Mouse (Mus musculus) G1E (cell line): ENCODE data around the gene Mrpl41. TPM values are rescaled to one million over a fixed set of nuclear protein-coding genes. Genes with fewer than 3 reads are reported as not detected.
"Not testable (repeated sequence)": the region's sequence is repeated elsewhere in the genome, so short reads cannot be mapped to it uniquely, and the experiment has no call there.

Experiments
- ATAC-seq: 2 replicates; pipeline ENCODE4 v1.8.0; 2016; ENCODE audit warnings: mild to moderate bottlenecking; ENCODE audit not compliant: insufficient number of reproducible peaks, poor library complexity, low FRiP score, severe bottlenecking; ENCODE audit errors: extremely low read depth
- DNase-seq: peaks from one replicate; pipeline ENCODE4 v3.0.0; 2012; ENCODE audit warnings: low spot score
- H3K27me3 ChIP-seq: 2 replicates; pipeline ENCODE4 v1.6.1; 2012; ENCODE audit warnings: mild to moderate bottlenecking, low read length, inconsistent platforms; ENCODE audit not compliant: insufficient read depth
- H3K36me3 ChIP-seq: replicated peaks from 2 replicates; pipeline ENCODE3; 2012; ENCODE audit warnings: mild to moderate bottlenecking, inconsistent platforms
- H3K4me1 ChIP-seq: 2 replicates; pipeline ENCODE4 v1.6.1; 2012; ENCODE audit warnings: low read depth, low read length, inconsistent platforms, mixed read lengths; ENCODE audit not compliant: insufficient read depth
- H3K4me3 ChIP-seq: 2 replicates; pipeline ENCODE4 v1.5.1; 2012; ENCODE audit warnings: low read depth, mild to moderate bottlenecking, inconsistent platforms, low read length, moderate library complexity, mixed read lengths
- H3K9me3 ChIP-seq: replicated peaks from 2 replicates; pipeline ENCODE4 v1.6.1; 2012; ENCODE audit warnings: inconsistent platforms
- CTCF ChIP-seq: IDR thresholded peaks from 2 replicates; pipeline ENCODE4 v1.5.1; 2012; ENCODE audit warnings: low read depth, low read length, inconsistent platforms, mixed read lengths
- GATA1 ChIP-seq: IDR thresholded peaks from 2 replicates; pipeline ENCODE4 v1.6.1; 2012; ENCODE audit warnings: borderline replicate concordance, low read length, inconsistent platforms, mixed read lengths
- GATA2 ChIP-seq: IDR thresholded peaks from 2 replicates; pipeline ENCODE4 v1.6.1; 2012; ENCODE audit warnings: low read depth, low read length, inconsistent platforms, borderline replicate concordance
- POLR2AphosphoS5 ChIP-seq: IDR thresholded peaks from 2 replicates; pipeline ENCODE4 v1.6.1; 2012; ENCODE audit warnings: low read depth, low read length, inconsistent platforms; ENCODE audit not compliant: insufficient replicate concordance
- TAL1 ChIP-seq: conservative IDR thresholded peaks from 2 replicates; pipeline ENCODE4 v1.6.1; 2012; ENCODE audit warnings: low read depth, low read length, inconsistent platforms, mixed read lengths
- polyA plus RNA-seq: library from polyadenylated mRNA; stranded (reverse); fragments of >175 nt; gene quantifications from 2 replicates; pipeline ENCODE4 v1.2.3, GENCODE M21; 2012
- total RNA-seq, 2 experiments: library from RNA; stranded (forward) in 1 of 2; stranded (reverse) in 1 of 2; fragments of 200-1000 nt in 1 of 2; fragments of >200 nt in 1 of 2; fragmentation: Nextera tagmentation in 1 of 2; gene quantifications; 2 replicates each; pipeline ENCODE4 v1.2.3; 2014 to 2017

Gene Mrpl41
- total and polyA plus RNA-seq, 3 experiments, result 41.6 to 128 (median 55.2) TPM

DNA sequence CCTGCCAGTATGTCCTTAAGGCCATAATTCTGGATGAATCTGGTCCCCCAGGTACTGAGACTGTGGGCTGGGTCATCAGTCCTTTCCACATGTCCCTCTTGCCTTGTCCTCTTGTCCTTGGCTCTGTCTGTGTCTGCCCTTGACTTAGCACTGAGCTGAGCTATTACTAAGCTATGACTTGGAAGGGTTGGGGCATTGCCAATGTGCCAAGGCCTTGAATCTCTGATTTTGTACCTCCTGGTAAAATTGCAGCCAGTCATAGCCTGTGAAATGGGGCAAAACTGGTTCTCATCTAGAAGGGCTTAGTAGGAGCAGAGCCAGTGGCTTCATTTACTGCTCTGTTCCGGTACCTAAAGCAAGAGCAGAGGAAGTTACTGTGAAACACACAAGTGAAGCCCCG is 21.6 kb upstream of the Mrpl41 start:
- Histone ChIP-seq H3K9me3 (no peaks in the 10 kb centered on the region), H3K4me3 (no peak overlapping the region), H3K36me3 (peaks cover 58% of the 10 kb centered on the region), H3K27me3 (no peaks in the 10 kb centered on the region), H3K4me1 (no peaks in the 10 kb centered on the region)
- no peak for TF ChIP-seq POLR2AphosphoS5
- TF ChIP-seq TAL1, result no peak
- no peak for TF ChIP-seq CTCF
- TF ChIP-seq GATA2, result no peak
- TF ChIP-seq GATA1, result no peak
- ATAC-seq (no peak), DNase-seq (no peak)

DNA sequence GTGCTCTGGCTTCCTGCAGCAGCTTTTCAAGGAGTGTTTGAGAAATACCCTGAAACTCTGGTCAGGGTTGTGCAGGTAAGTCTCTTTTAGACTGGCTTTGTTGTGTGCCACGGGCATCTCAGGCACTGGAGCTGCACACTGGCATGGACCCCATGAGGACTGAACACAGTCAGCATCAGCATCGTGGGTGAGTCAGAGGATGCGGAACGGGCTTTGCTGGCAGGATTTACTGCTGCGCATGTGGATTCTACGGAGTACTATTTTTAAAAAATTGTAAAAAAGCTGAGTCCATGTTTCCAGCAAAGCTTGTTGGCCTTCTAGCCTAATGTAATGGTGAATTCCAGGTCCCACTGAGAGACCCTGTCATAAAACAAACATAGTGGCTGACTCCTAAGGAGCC is 20.4 kb upstream of the Mrpl41 start:
- DNase-seq (no peak), ATAC-seq (no peak)
- H3K9me3 ChIP-seq, result no peaks in the 10 kb centered on the region
- H3K27me3 ChIP-seq, result no peaks in the 10 kb centered on the region
- TF ChIP-seq GATA1 (no peak), CTCF (no peak), GATA2 (no peak), POLR2AphosphoS5 (no peak), TAL1 (no peak)
- peaks cover 54% of the 10 kb centered on the region for H3K36me3 ChIP-seq
- H3K4me3 ChIP-seq, result no peak overlapping the region
- no peaks in the 10 kb centered on the region for H3K4me1 ChIP-seq

DNA sequence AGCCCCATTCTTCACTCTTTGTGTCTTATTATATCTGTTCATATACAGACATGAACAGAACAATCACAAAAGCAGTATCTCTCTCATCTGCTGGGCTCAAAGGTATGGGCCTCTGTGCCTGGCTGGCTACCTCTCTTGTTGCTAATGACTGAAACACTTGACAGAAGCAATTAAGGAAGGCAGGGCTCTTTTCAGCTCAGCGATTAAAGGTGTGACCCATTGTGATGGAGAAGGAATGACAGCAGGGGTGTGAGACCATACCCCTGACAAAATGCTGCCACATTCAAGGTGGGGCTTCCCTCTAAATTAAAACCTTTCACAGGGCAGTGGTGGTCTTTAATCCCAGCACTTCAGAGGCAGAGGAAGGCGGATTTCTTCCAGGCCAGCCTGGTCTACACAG is 12.9 kb upstream of the Mrpl41 start:
- DNase-seq (no peak), ATAC-seq (no peak)
- H3K9me3 ChIP-seq, result no peaks in the 10 kb centered on the region
- H3K27me3 ChIP-seq, result no peaks in the 10 kb centered on the region
- no peak overlapping the region for H3K4me3 ChIP-seq
- TF ChIP-seq CTCF, result no peak
- TF ChIP-seq POLR2AphosphoS5, result no peak
- TF ChIP-seq GATA2, result no peak
- TF ChIP-seq GATA1, result no peak
- TF ChIP-seq TAL1, result no peak
- H3K36me3 ChIP-seq, result peaks cover 68% of the 10 kb centered on the region
- H3K4me1 ChIP-seq, result no peaks in the 10 kb centered on the region; the same call in 1 of the 2 replicates

DNA sequence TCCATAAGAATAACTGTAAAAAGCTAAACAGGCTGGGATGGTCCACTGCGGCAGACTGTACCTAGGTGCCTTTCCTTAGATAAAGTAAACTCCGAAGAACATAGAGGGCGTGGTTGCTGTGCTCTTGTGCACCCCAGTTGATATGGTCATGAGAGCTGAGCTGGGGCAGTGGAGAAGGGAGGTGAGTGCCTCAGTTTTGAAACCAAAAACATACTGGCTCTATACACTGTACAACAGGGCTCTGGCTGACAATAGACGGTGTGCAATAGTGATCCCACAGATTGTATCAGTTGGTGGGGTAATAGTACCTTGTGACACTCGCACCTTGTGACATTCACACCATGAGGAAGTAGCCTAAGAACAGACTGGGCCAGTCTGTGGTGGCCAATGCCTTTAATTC is 2.1 kb upstream of the Mrpl41 start:
- no peak for TF ChIP-seq TAL1
- TF ChIP-seq GATA2, result no peak
- no peak for TF ChIP-seq GATA1
- no peak for TF ChIP-seq POLR2AphosphoS5
- TF ChIP-seq CTCF, result no peak
- Histone ChIP-seq H3K4me3 (no peak overlapping the region; the same call in 1 of the 2 replicates), H3K4me1 (peaks cover 40% of the 10 kb centered on the region), H3K27me3 (no peaks in the 10 kb centered on the region), H3K9me3 (no peaks in the 10 kb centered on the region), H3K36me3 (peaks cover 47% of the 10 kb centered on the region)
- ATAC-seq (no peak), DNase-seq (no peak)

DNA sequence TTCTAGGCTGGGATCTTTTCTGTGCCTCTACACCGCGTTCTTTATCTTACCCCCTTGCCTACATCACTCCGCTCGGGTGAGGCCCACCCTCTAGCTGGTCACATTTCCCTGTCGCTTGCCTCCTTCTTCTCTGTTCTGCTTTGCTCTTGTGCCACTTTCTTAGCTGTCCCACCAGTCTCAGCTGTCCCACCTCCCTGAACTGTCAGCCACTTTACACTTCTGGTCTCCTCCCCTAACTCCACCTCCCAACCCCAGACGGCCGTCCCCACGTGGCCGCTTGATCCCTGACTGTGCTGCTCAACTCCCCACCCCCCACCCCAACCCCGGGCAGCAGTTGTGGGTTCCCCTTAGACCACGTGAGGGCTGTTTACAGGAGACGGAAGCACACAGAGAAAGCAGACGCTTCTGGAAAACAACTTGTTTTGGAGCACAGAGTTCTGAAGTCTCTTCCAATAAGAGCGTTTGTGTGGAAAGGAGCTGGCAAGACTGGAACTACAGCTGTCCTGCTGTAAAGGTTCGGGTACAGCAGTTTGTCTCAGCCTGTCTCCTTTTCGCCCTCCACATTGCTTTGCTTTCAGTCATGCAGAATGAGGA is 903 bp upstream of the Mrpl41 start, which contains the start of gene Pnpla7:
TSS of gene Pnpla7 (plus strand) at position 330 of the 594 bp plus-strand sequence.
- ATAC-seq (peak; percentile 70), DNase-seq (peak; percentile 95)
- TF ChIP-seq GATA1 (no peak), CTCF (no peak), GATA2 (no peak), TAL1 (no peak), POLR2AphosphoS5 (no peak)

DNA sequence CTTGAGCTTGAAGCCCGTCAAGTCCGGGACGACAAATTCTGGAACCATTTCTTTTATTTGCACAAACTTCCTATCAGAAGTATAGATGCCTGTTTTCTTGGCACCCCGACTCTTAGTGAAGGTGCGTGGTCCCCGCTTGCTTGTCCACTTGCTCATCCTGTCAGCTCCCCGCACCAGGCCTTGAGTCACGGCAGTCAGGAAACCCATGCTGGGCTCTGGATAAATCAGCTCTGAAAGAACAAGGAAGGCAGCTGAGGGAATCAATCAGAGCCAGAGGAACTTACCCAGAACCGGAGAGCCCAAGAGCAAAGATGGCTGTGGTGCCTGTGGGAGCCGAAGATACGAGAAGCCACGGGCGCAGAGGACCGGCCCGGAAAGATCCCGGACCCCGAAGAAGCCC is 446 bp downstream of the Mrpl41 start:
- not testable (repeated sequence) for H3K9me3 ChIP-seq, ATAC-seq, H3K27me3 ChIP-seq
- Histone ChIP-seq H3K4me1 (peaks cover 43% of the 10 kb centered on the region), H3K4me3 (peak overlapping the region; percentile 81), H3K36me3 (peaks cover 48% of the 10 kb centered on the region)
- peak; percentile 14 for DNase-seq

More for the DNA sequence above, 903 bp upstream of the Mrpl41 start, which contains the start of gene Pnpla7:
- Histone ChIP-seq H3K36me3 (peaks cover 47% of the 10 kb centered on the region), H3K4me3 (peak within 1 kb of the TSS; percentile 81), H3K27me3 (no peaks in the 10 kb centered on the region), H3K4me1 (peaks cover 42% of the 10 kb centered on the region), H3K9me3 (no peaks in the 10 kb centered on the region)

DNA sequence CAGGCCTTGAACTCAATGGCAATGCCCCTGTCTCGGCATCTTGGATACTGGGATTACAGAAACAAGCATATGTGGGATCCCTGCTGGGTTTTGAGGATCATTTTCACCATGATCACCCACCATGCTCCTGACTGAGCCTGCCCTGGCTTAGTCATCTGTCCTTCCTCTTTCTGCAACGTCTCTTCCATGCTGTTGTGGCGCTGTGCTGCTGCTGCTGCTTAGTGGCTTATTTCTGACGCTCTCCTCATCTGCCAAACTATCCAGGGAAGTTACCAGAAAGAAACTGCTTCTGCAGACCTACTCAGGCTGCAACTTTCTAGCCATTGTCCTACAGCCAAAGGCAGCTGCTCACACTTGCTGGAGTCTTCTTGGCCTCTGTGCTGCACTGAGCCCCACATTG is 4.5 kb downstream of the Mrpl41 start:
- no peak for TF ChIP-seq GATA1
- TF ChIP-seq GATA2, result no peak
- TF ChIP-seq POLR2AphosphoS5, result no peak
- no peak for TF ChIP-seq CTCF
- no peak for TF ChIP-seq TAL1
- peaks cover 23% of the 10 kb centered on the region for H3K4me1 ChIP-seq
- no peaks in the 10 kb centered on the region for H3K27me3 ChIP-seq
- H3K9me3 ChIP-seq, result no peaks in the 10 kb centered on the region
- DNase-seq (no peak), ATAC-seq (no peak)
- H3K36me3 ChIP-seq, result peaks cover 84% of the 10 kb centered on the region
- H3K4me3 ChIP-seq, result no peak overlapping the region
